Mouse (Mus musculus): ENCODE measurements around the gene Actr1a. TPM values are rescaled to one million over a fixed set of nuclear protein-coding genes. Genes with fewer than 3 reads are reported as not detected.

The Actr1a gene
- polyA plus RNA-seq, 1 experiment from 2014 or later = 100.0 TPM

DNA sequence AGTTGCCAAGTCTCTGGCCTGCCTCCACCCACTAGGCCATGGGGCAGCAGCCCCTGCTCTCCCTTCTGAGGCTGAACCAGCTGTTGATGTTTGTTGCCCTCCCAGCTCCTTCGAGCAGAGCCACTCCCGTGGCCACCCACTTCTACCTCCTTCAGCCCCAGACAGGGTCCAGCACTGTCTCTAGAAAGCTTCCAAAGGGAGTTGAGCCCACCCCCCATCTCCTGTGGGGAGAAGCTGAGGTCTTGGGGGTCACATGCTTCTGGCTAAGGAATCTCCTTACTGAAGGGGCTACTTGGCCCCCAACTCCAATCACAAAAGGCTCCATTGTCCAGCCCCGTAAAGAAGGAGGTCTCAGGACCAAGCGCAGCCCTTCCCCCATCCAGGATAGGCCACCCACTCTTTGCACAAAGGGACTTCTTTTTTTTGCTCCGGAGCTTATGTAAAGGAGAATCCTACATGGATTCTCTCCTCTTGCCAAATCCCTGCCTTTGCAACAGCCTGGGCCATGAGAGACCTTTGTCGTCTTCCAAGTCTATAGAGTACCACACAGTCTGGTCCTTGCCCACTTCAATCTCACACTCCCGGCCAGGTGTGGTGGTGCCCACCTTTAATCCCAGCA lies 62.7 kb downstream of the Actr1a start:
- DNase-seq (ENCODE audit: low spot score) = no peak
- WGBS = 73% methylated on average over 7 of the region's 7 CpGs

DNA sequence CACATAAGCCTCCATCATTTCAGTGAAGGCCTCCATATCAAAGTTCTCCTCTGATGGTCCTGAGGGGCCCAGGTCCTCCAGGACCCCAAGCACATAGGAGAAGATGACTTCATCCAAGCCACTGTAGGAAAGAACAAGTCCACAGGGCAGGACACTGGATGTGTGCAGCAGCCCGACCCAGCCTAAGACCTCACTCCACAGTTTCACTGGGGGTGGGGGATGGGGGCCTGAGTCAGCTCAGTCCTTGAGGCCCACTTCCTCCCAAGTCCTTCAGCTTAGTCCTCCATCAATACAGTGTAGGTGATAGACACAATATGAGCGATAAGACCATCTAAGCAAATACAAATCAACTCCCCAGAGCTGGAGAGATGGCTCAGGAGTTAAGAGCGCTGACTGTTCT lies 63.6 kb downstream of the Actr1a start:
- H3K4me3 ChIP-seq (replicated peaks; ENCODE audit: low read depth, low read length) = no peak overlapping the region
- no peak overlapping the region for H3K4me2 ChIP-seq (ENCODE audit: low read length)
- no peak overlapping the region for H3K27ac ChIP-seq
- H3K4me1 ChIP-seq (replicated peaks; ENCODE audit: insufficient read depth, low read length) = peaks cover 16% of the 10 kb centered on the region
- H3K9ac ChIP-seq (ENCODE audit: low read depth, low read length) = no peak overlapping the region
- H3K9me3 ChIP-seq (replicated peaks; ENCODE audit: low read length) = no peaks in the 10 kb centered on the region
- no peak for TF ChIP-seq CTCF (IDR thresholded peaks at IDR 0.05; ENCODE audit: low read depth)
- ATAC-seq (replicated peaks; ENCODE audit: low FRiP score, low read depth) (no peak), DNase-seq (ENCODE audit: low spot score) (no peak)
- H3K36me3 ChIP-seq (ENCODE audit: insufficient read depth, low read length) = peaks cover 16% of the 10 kb centered on the region
- 85% methylated on average over 3 of the region's 3 CpGs for WGBS
- H3K27me3 ChIP-seq (ENCODE audit: insufficient read depth, low read length) = no peaks in the 10 kb centered on the region

More for the DNA sequence above, 62.7 kb downstream of the Actr1a start:
- peaks cover 16% of the 10 kb centered on the region for H3K36me3 ChIP-seq (ENCODE audit: insufficient read depth, low read length)
- no peak overlapping the region for H3K4me3 ChIP-seq (replicated peaks; ENCODE audit: low read depth, low read length)
- H3K27ac ChIP-seq = no peak overlapping the region
- H3K4me1 ChIP-seq (replicated peaks; ENCODE audit: insufficient read depth, low read length) = peaks cover 14% of the 10 kb centered on the region
- no peaks in the 10 kb centered on the region for H3K9me3 ChIP-seq (replicated peaks; ENCODE audit: low read length)
- no peak overlapping the region for H3K4me2 ChIP-seq (ENCODE audit: low read length)
- no peaks in the 10 kb centered on the region for H3K27me3 ChIP-seq (ENCODE audit: insufficient read depth, low read length)
- no peak for ATAC-seq (replicated peaks; ENCODE audit: low FRiP score, low read depth)
- H3K9ac ChIP-seq (ENCODE audit: low read depth, low read length) = no peak overlapping the region
- no peak for TF ChIP-seq CTCF (IDR thresholded peaks at IDR 0.05; ENCODE audit: low read depth)

DNA sequence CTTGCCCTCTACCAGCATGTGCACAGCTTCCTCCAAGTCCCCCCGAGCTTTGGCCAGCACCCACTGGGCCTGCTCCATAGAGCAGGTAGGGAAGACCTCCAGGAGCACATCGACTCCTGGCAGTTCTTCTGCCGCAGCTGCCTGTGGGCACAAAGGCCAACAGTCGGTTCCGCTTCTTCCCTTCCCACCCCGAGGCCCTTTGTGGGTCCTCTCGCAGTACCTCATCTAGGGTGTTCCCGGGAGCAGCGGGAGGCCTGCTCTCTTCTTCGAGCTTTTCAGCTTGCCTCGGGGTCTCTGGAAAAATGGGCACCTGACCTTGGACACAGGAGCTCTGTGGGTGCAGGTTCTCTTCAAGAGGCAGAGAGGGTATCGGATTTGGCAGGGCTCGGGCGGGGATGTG lies 64.2 kb downstream of the Actr1a start:
- 94% methylated on average over 14 of the region's 14 CpGs for WGBS

DNA sequence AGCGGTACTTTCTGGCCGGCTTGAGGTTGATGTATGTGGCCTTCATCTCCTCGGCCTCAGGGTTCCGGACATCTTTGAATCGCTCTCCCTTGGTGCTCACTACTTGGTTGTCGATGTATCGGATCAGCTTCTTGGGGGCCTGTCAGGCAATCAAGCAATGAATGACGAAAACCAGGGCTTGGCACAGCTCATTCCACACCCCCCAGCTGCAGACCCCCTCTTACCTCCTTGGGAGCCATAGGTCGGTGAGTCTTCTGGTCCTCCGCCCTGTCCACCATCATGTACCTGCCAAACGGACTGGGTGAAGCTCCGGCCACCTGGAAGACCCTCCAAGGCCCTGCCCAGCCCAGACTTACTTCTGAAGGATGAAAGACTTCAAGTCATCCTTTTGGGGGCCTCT lies 64.9 kb downstream of the Actr1a start:
- no peak for ATAC-seq (replicated peaks; ENCODE audit: low FRiP score, low read depth)
- H3K36me3 ChIP-seq (ENCODE audit: insufficient read depth, low read length) = peaks cover 16% of the 10 kb centered on the region
- no peaks in the 10 kb centered on the region for H3K9me3 ChIP-seq (replicated peaks; ENCODE audit: low read length)
- H3K4me1 ChIP-seq (replicated peaks; ENCODE audit: insufficient read depth, low read length) = peaks cover 19% of the 10 kb centered on the region
- no peak overlapping the region for H3K4me2 ChIP-seq (ENCODE audit: low read length)
- TF ChIP-seq CTCF (IDR thresholded peaks at IDR 0.05; ENCODE audit: low read depth) = no peak
- no peak overlapping the region for H3K9ac ChIP-seq (ENCODE audit: low read depth, low read length)
- no peak overlapping the region for H3K27ac ChIP-seq
- peaks cover 12% of the 10 kb centered on the region for H3K27me3 ChIP-seq (ENCODE audit: insufficient read depth, low read length)
- no peak for DNase-seq (ENCODE audit: low spot score)
- no peak overlapping the region for H3K4me3 ChIP-seq (replicated peaks; ENCODE audit: low read depth, low read length)
- WGBS = 91% methylated on average over 12 of the region's 12 CpGs

More for the DNA sequence above, 64.2 kb downstream of the Actr1a start:
- TF ChIP-seq CTCF (IDR thresholded peaks at IDR 0.05; ENCODE audit: low read depth) = no peak
- H3K4me3 ChIP-seq (replicated peaks; ENCODE audit: low read depth, low read length) = no peak overlapping the region
- H3K27ac ChIP-seq = no peak overlapping the region
- DNase-seq (ENCODE audit: low spot score) (no peak), ATAC-seq (replicated peaks; ENCODE audit: low FRiP score, low read depth) (no peak)
- no peaks in the 10 kb centered on the region for H3K9me3 ChIP-seq (replicated peaks; ENCODE audit: low read length)
- H3K36me3 ChIP-seq (ENCODE audit: insufficient read depth, low read length) = peaks cover 16% of the 10 kb centered on the region
- peaks cover 6% of the 10 kb centered on the region for H3K27me3 ChIP-seq (ENCODE audit: insufficient read depth, low read length)
- H3K9ac ChIP-seq (ENCODE audit: low read depth, low read length) = no peak overlapping the region
- peaks cover 19% of the 10 kb centered on the region for H3K4me1 ChIP-seq (replicated peaks; ENCODE audit: insufficient read depth, low read length)
- H3K4me2 ChIP-seq (ENCODE audit: low read length) = no peak overlapping the region

DNA sequence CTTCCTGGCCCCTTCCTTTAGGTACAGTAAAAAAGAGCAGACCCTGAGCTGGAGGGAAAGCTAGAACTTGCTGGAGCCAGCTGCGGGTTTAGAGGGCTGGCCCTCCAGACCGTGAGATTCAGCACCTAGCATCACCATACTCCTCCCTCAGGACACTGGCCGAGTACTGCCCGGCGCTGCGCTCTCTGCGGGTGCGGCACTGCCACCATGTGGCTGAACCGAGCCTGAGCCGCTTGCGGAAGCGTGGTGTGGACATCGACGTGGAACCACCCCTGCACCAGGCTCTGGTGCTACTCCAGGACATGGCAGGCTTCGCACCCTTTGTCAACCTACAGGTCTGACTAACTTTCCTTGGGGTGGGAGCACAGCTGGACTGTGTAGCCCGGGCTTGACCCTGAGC lies 65.6 kb downstream of the Actr1a start:
- Histone ChIP-seq H3K27ac (peak overlapping the region; percentile 84), H3K4me1 (replicated peaks; ENCODE audit: insufficient read depth, low read length) (peaks cover 19% of the 10 kb centered on the region), H3K4me3 (replicated peaks; ENCODE audit: low read depth, low read length) (no peak overlapping the region), H3K27me3 (ENCODE audit: insufficient read depth, low read length) (peaks cover 19% of the 10 kb centered on the region), H3K4me2 (ENCODE audit: low read length) (peak overlapping the region; percentile 89), H3K9ac (ENCODE audit: low read depth, low read length) (0 out of 2 replicates have a peak overlapping the region, but pooled peaks have one; percentile 25), H3K36me3 (ENCODE audit: insufficient read depth, low read length) (peaks cover 16% of the 10 kb centered on the region), H3K9me3 (replicated peaks; ENCODE audit: low read length) (no peaks in the 10 kb centered on the region)
- TF ChIP-seq CTCF (IDR thresholded peaks at IDR 0.05; ENCODE audit: low read depth) = peak; percentile 93
- 5% methylated on average over 16 of the region's 16 CpGs for WGBS
- peak; percentile 90 for DNase-seq (ENCODE audit: low spot score)
- ATAC-seq (replicated peaks; ENCODE audit: low FRiP score, low read depth) = peak; percentile 53; the same call in 1 of the 2 replicates

DNA sequence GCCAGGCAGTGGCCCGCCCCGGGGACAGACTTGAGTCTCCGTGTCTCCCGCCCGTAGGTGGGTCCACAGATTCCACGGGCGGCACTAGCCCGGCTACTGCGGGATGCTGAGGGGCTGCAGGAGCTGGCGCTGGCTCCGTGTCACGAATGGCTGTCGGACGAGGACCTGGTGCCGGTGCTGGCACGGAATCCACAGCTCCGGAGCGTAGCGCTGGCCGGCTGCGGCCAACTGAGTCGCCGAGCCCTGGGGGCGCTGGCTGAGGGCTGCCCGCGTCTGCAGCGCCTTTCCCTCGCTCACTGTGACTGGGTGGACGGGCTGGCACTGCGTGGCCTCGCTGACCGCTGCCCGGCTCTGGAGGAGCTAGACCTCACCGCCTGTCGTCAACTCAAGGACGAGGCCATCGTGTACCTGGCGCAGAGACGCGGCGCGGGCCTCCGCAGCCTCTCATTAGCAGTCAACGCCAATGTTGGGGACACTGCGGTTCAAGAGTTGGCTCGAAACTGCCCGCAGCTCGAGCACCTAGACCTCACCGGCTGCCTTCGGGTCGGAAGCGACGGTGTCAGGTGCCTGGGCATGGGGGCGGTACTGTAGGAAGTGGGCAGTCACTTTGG lies 66.4 kb downstream of the Actr1a start:
- 2% methylated on average over 54 of the region's 54 CpGs for WGBS
- H3K27me3 ChIP-seq (ENCODE audit: insufficient read depth, low read length) = peaks cover 19% of the 10 kb centered on the region
- no peak for DNase-seq (ENCODE audit: low spot score)
- no peak for TF ChIP-seq CTCF (IDR thresholded peaks at IDR 0.05; ENCODE audit: low read depth)
- H3K4me1 ChIP-seq (replicated peaks; ENCODE audit: insufficient read depth, low read length) = peaks cover 19% of the 10 kb centered on the region
- peak overlapping the region; percentile 58 for H3K4me3 ChIP-seq (replicated peaks; ENCODE audit: low read depth, low read length)
- ATAC-seq (replicated peaks; ENCODE audit: low FRiP score, low read depth) = peak; percentile 2; the same call in 1 of the 2 replicates
- H3K9me3 ChIP-seq (replicated peaks; ENCODE audit: low read length) = no peaks in the 10 kb centered on the region
- peak overlapping the region; percentile 84 for H3K27ac ChIP-seq
- H3K4me2 ChIP-seq (ENCODE audit: low read length) = peak overlapping the region; percentile 89
- H3K9ac ChIP-seq (ENCODE audit: low read depth, low read length) = peak overlapping the region; percentile 70
- peaks cover 16% of the 10 kb centered on the region for H3K36me3 ChIP-seq (ENCODE audit: insufficient read depth, low read length)

All from kidney, postnatal 0 days (tissue).